Mouse (Mus musculus): ENCODE measurements around the gene Opcml.

- TF ChIP-seq CTCF (IDR thresholded peaks at IDR 0.05; ENCODE audit: control insufficient read depth, insufficient read depth, insufficient read length) (no peak), USF1 (IDR thresholded peaks at IDR 0.05; ENCODE audit: low read depth) (no peak), MYOD1 (IDR thresholded peaks at IDR 0.05; ENCODE audit: control insufficient read depth, insufficient read length, low read depth) (no peak), MAX (IDR thresholded peaks at IDR 0.05) (no peak)
These were observed 13.9 kb downstream of the Opcml start for GRCm38 (mm10) chr9:27804461-27804860.
